Mouse (Mus musculus) hindbrain, embryonic 14.5 days (tissue): ENCODE measurements at regions not wholly inside any gene's neighbourhood (a gene's known extent, or its start where the extent isn't known, plus 50 kb on each side); places are given as distances from the start of the nearest gene placed in this dataset.

Experiments used
- ATAC-seq: fragments of 200-750 bp; cut with Nextera tagmentation; 2 replicates; pipeline ENCODE4 v1.8.0; 2017; ENCODE audit warnings: moderate number of reproducible peaks, mild to moderate bottlenecking, moderate TSS enrichment, moderate library complexity; ENCODE audit not compliant: low FRiP score
- DNase-seq: peaks from one replicate; pipeline ENCODE4 v3.0.0-alpha.2; 2015; ENCODE audit warnings: low spot score
- H3K27ac ChIP-seq: fragments of 300-500 bp; sonication (generic); 2 replicates; pipeline ENCODE4 v1.5.1; 2014; ENCODE audit warnings: mild to moderate bottlenecking, moderate library complexity
- H3K27me3 ChIP-seq: fragments of 300-500 bp; sonication (generic); 2 replicates; pipeline ENCODE4 v1.6.1; 2014; ENCODE audit warnings: mild to moderate bottlenecking, low read length, mixed read lengths; ENCODE audit not compliant: control insufficient read depth, insufficient read depth
- H3K36me3 ChIP-seq: fragments of 300-500 bp; sonication (generic); replicated peaks from 2 replicates; pipeline ENCODE4 v1.6.1; 2014; ENCODE audit not compliant: control insufficient read depth, insufficient read depth
- H3K4me1 ChIP-seq: fragments of 300-500 bp; sonication (generic); replicated peaks from 2 replicates; pipeline ENCODE4 v1.6.1; 2014; ENCODE audit warnings: antibody characterized with exemption, low read length, mixed read lengths; ENCODE audit not compliant: control insufficient read depth, insufficient read depth
- H3K4me2 ChIP-seq: fragments of 300-500 bp; sonication (generic); replicated peaks from 2 replicates; pipeline ENCODE4 v1.6.1; 2014; ENCODE audit warnings: mild to moderate bottlenecking, moderate library complexity
- H3K4me3 ChIP-seq: fragments of 300-500 bp; sonication (generic); replicated peaks from 2 replicates; pipeline ENCODE4 v1.5.1; 2014; ENCODE audit warnings: mild to moderate bottlenecking, low read length
- H3K9ac ChIP-seq: fragments of 300-500 bp; sonication (generic); 2 replicates; pipeline ENCODE4 v1.6.1; 2014
- H3K9me3 ChIP-seq: fragments of 300-500 bp; sonication (generic); 2 replicates; pipeline ENCODE4 v1.6.1; 2016; ENCODE audit warnings: low read length; ENCODE audit not compliant: control insufficient read depth
- WGBS: fragments of 180-500 bp; shearing (Covaris S2); extraction: QIAGEN DNeasy Blood & Tissue Kit; methylation state at CpG from one replicate; pipeline ENCODE4 v1.1.7; 2014; 5-methylcytosine and 5-hydroxymethylcytosine counted together

- no peak overlapping the region for H3K4me2 ChIP-seq
Measured at GRCm38 (mm10) chr16:92995993-92996350, 170.0 kb upstream of the Runx1 start.

GRCm38 (mm10) chr16:92995132-92995992 lies 169.4 kb upstream of the Runx1 start:
- Histone ChIP-seq H3K4me3 (no peak overlapping the region), H3K9me3 (no peaks in the 10 kb centered on the region), H3K4me2 (no peak overlapping the region), H3K9ac (no peak overlapping the region), H3K36me3 (no peaks in the 10 kb centered on the region), H3K27ac (no peak overlapping the region), H3K27me3 (no peaks in the 10 kb centered on the region), H3K4me1 (no peaks in the 10 kb centered on the region)
- WGBS: 72% methylated on average over 13 of the region's 13 CpGs
- DNase-seq (no peak), ATAC-seq (no peak)

More at GRCm38 (mm10) chr16:92995993-92996350, 170.0 kb upstream of the Runx1 start:
- Histone ChIP-seq H3K9me3 (no peaks in the 10 kb centered on the region), H3K9ac (no peak overlapping the region), H3K27ac (no peak overlapping the region), H3K4me1 (no peaks in the 10 kb centered on the region), H3K36me3 (no peaks in the 10 kb centered on the region), H3K27me3 (no peaks in the 10 kb centered on the region), H3K4me3 (no peak overlapping the region)
- ATAC-seq (no peak), DNase-seq (no peak)
- 93% methylated on average over 4 of the region's 4 CpGs for WGBS

- DNase-seq: no peak
- 68% methylated on average over 3 of the region's 3 CpGs for WGBS
Measured at GRCm38 (mm10) chr16:92992876-92993275, 166.9 kb upstream of the Runx1 start.

GRCm38 (mm10) chr16:92991405-92991804 lies 165.5 kb upstream of the Runx1 start:
- Histone ChIP-seq H3K9ac (no peak overlapping the region), H3K9me3 (no peaks in the 10 kb centered on the region), H3K27me3 (no peaks in the 10 kb centered on the region), H3K4me3 (no peak overlapping the region), H3K27ac (no peak overlapping the region), H3K4me1 (no peaks in the 10 kb centered on the region), H3K4me2 (no peak overlapping the region), H3K36me3 (no peaks in the 10 kb centered on the region)
- ATAC-seq (no peak), DNase-seq (no peak)
- 24% methylated on average over 7 of the region's 7 CpGs for WGBS

More at GRCm38 (mm10) chr16:92992876-92993275, 166.9 kb upstream of the Runx1 start:
- Histone ChIP-seq H3K36me3 (no peaks in the 10 kb centered on the region), H3K27me3 (no peaks in the 10 kb centered on the region), H3K4me3 (no peak overlapping the region), H3K9ac (no peak overlapping the region), H3K4me1 (no peaks in the 10 kb centered on the region), H3K4me2 (no peak overlapping the region), H3K27ac (no peak overlapping the region), H3K9me3 (no peaks in the 10 kb centered on the region)
- no peak for ATAC-seq

- ATAC-seq: no peak
- no peaks in the 10 kb centered on the region for H3K4me1 ChIP-seq
- H3K4me3 ChIP-seq: no peak overlapping the region
- no peak overlapping the region for H3K27ac ChIP-seq
- no peak overlapping the region for H3K4me2 ChIP-seq
- no CpG with 5 or more reads among the region's 1 CpGs for WGBS
- no peaks in the 10 kb centered on the region for H3K9me3 ChIP-seq
- no peaks in the 10 kb centered on the region for H3K36me3 ChIP-seq
- no peaks in the 10 kb centered on the region for H3K27me3 ChIP-seq
- H3K9ac ChIP-seq: no peak overlapping the region
- DNase-seq: no peak
Measured at GRCm38 (mm10) chr16:92988416-92988815, 162.5 kb upstream of the Runx1 start.

GRCm38 (mm10) chr16:92988000-92988399 lies 162.1 kb upstream of the Runx1 start:
- Histone ChIP-seq H3K4me2 (no peak overlapping the region), H3K36me3 (no peaks in the 10 kb centered on the region), H3K9ac (no peak overlapping the region), H3K9me3 (no peaks in the 10 kb centered on the region), H3K27ac (no peak overlapping the region), H3K4me1 (no peaks in the 10 kb centered on the region), H3K27me3 (no peaks in the 10 kb centered on the region), H3K4me3 (no peak overlapping the region)
- WGBS: 89% methylated on average over 3 of the region's 3 CpGs
- DNase-seq: no peak
- no peak for ATAC-seq

GRCm38 (mm10) chr16:92985768-92986167 lies 159.8 kb upstream of the Runx1 start:
- H3K36me3 ChIP-seq: no peaks in the 10 kb centered on the region
- no peaks in the 10 kb centered on the region for H3K9me3 ChIP-seq
- 23% methylated on average over 6 of the region's 6 CpGs for WGBS
- H3K4me3 ChIP-seq: no peak overlapping the region
- no peak overlapping the region for H3K4me2 ChIP-seq
- DNase-seq: no peak
- no peak overlapping the region for H3K27ac ChIP-seq
- no peaks in the 10 kb centered on the region for H3K27me3 ChIP-seq
- no peak overlapping the region for H3K9ac ChIP-seq
- no peaks in the 10 kb centered on the region for H3K4me1 ChIP-seq
- ATAC-seq: peak; percentile 43; the same call in 1 of the 2 replicates

- H3K4me2 ChIP-seq: no peak overlapping the region
- no peaks in the 10 kb centered on the region for H3K9me3 ChIP-seq
- ATAC-seq (no peak), DNase-seq (no peak)
- no peaks in the 10 kb centered on the region for H3K4me1 ChIP-seq
- WGBS: 90% methylated on average over 7 of the region's 7 CpGs
- H3K27ac ChIP-seq: no peak overlapping the region
- no peaks in the 10 kb centered on the region for H3K36me3 ChIP-seq
- no peak overlapping the region for H3K4me3 ChIP-seq
- no peak overlapping the region for H3K9ac ChIP-seq
- no peaks in the 10 kb centered on the region for H3K27me3 ChIP-seq
Measured at GRCm38 (mm10) chr16:92982934-92983333, 157.0 kb upstream of the Runx1 start.

GRCm38 (mm10) chr16:92979620-92980330 lies 153.8 kb upstream of the Runx1 start:
- DNase-seq (no peak), ATAC-seq (no peak)
- no peak overlapping the region for H3K4me2 ChIP-seq
- no peak overlapping the region for H3K9ac ChIP-seq
- no peaks in the 10 kb centered on the region for H3K27me3 ChIP-seq
- no peak overlapping the region for H3K4me3 ChIP-seq
- no peak overlapping the region for H3K27ac ChIP-seq
- 77% methylated on average over 11 of the region's 11 CpGs for WGBS
- no peaks in the 10 kb centered on the region for H3K36me3 ChIP-seq
- H3K4me1 ChIP-seq: no peaks in the 10 kb centered on the region
- no peaks in the 10 kb centered on the region for H3K9me3 ChIP-seq
